Mouse (Mus musculus) megakaryocyte, embryonic 14.5 days (primary cell): ENCODE measurements around the gene Map7. TPM values are rescaled to one million over a fixed set of nuclear protein-coding genes. Genes with fewer than 3 reads are reported as not detected.

Source experiments
- H3K27me3 ChIP-seq: replicated peaks from 2 replicates; pipeline ENCODE3; 2012; ENCODE audit warnings: inconsistent platforms
- H3K36me3 ChIP-seq: replicated peaks from 2 replicates; pipeline ENCODE3; 2012; ENCODE audit warnings: low read length, inconsistent platforms, mixed read lengths
- H3K4me1 ChIP-seq: 2 replicates; pipeline ENCODE4 v1.6.1; 2012; ENCODE audit warnings: inconsistent platforms
- H3K4me3 ChIP-seq: replicated peaks from 2 replicates; pipeline ENCODE3; 2012; ENCODE audit warnings: moderate library complexity, mild to moderate bottlenecking, inconsistent platforms
- H3K9me3 ChIP-seq: 2 replicates; pipeline ENCODE4 v1.6.1; 2012; ENCODE audit warnings: inconsistent platforms
- FLI1 ChIP-seq: IDR thresholded peaks from 2 replicates; pipeline ENCODE4 v1.6.1; 2012; ENCODE audit warnings: low read length, inconsistent platforms, mixed read lengths
- GATA1 ChIP-seq: IDR thresholded peaks from 3 replicates; pipeline ENCODE4 v1.6.1; 2012; ENCODE audit warnings: mixed read lengths, low read length, inconsistent platforms, borderline replicate concordance
- polyA plus RNA-seq: library from polyadenylated mRNA; stranded (reverse); fragments of >175 nt; gene quantifications from 2 replicates; pipeline ENCODE4 v1.2.3, GENCODE M21; 2012; ENCODE audit warnings: low replicate concordance; ENCODE audit not compliant: insufficient read depth

Map7 gene
- polyA plus RNA-seq: 5.3 and 6.5 TPM in 2 replicates

DNA sequence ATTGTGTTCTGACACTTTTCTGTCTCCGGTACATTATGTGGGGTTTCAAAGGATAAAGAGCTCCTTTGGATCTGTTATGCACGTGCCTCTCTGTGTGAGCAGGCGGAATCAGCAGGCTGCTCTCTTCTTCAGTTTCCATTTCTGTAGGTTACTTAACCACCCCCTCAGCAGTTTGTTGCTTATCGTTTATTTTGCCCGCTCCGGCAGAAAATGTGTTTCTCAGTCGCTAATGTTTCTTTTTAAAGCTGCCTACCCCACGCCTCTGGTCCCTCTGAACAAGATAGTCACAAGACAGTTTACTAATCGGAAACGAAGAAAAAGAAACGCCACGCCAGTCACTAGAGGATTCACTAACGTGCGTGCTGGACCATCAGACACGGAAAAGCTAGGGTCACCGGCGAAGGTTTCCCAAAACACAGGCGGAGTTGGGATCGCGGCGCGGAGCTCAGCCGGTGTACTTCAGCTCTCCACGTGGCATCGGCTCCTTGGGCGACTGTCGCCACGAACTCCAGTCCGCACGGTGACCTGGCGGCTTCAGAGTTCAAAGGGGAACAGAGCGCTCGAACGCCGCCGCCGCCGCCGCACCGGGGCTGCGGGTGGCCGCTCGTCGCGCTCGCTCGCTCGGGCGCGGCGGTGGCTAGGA, at the start of gene Map7:
Gene Map7 (plus strand): TSS at position 342 of the 643 bp plus-strand sequence.
- no peak for TF ChIP-seq FLI1
- no peak for TF ChIP-seq GATA1
- H3K9me3 ChIP-seq: no peaks in the 10 kb centered on the region
- H3K36me3 ChIP-seq: peaks cover 6% of the 10 kb centered on the region
- H3K27me3 ChIP-seq: peaks cover 4% of the 10 kb centered on the region
- H3K4me3 ChIP-seq: peak within 1 kb of the TSS; percentile 99
- peaks cover 29% of the 10 kb centered on the region for H3K4me1 ChIP-seq

GRCm38 (mm10) chr10:20101456-20101855, 46.8 kb upstream of the Map7 start:
- TF ChIP-seq GATA1 (no peak), FLI1 (no peak)

DNA sequence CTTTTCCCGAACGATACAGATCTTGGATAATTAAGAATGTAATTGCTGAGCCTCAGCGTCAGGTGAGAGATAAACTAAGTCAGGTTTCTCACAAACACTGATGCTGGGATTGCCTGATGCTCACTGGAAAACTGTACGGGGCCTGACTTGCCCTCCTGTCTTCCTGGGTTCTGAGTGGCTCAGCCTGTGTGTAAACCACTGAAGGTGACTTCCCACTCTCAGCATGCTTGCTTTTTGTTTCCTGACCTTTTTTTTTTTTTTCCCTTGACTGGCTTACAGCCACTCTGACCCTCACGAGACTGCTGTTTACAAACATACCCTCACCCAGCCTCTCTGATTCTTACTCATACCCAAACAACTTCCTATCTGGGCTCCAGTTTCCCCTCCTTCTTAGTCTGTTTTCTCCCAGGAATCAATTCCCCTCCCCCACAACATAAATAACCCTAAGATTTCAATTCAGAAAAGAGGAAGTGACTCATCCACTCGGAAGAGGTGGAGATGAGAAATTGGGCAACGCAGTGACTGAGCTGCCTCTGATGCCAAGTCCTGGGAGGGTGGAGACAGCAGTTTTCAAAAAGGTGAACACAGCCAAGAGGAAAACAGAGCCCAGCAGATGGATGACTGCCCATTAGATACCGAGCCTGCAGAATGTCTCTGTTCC, 43.9 kb upstream of the Map7 start:
- Histone ChIP-seq H3K4me1 (peaks cover 29% of the 10 kb centered on the region), H3K36me3 (peaks cover 60% of the 10 kb centered on the region), H3K9me3 (no peaks in the 10 kb centered on the region), H3K4me3 (peak overlapping the region; percentile 68), H3K27me3 (no peaks in the 10 kb centered on the region)
- TF ChIP-seq GATA1 (no peak), FLI1 (no peak)

More at GRCm38 (mm10) chr10:20101456-20101855, 46.8 kb upstream of the Map7 start:
- no peaks in the 10 kb centered on the region for H3K27me3 ChIP-seq
- H3K4me1 ChIP-seq: peaks cover 29% of the 10 kb centered on the region
- peaks cover 46% of the 10 kb centered on the region for H3K36me3 ChIP-seq
- H3K9me3 ChIP-seq: no peaks in the 10 kb centered on the region
- H3K4me3 ChIP-seq: no peak overlapping the region

DNA sequence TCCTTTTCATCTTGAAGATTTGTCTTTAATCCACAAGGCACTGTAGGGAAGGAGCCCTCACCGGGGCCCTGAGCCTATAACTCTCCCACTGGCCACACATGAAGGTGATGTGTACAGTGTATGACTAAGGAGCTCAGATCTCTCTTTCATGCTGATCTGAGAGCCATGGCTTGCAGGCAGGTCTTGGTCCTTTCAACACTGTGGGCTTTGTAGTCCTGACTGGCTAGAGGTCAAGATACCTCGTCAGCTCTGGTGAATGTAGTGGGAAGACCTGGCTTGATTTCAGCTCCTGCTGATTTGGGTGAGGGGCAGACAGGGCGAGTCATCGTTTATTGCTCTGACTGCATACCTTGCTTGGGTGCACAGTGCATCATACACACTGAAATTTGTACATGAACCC, 42.7 kb upstream of the Map7 start:
- TF ChIP-seq GATA1 (no peak), FLI1 (no peak)
- Histone ChIP-seq H3K36me3 (peaks cover 55% of the 10 kb centered on the region), H3K4me3 (no peak overlapping the region), H3K9me3 (no peaks in the 10 kb centered on the region), H3K27me3 (no peaks in the 10 kb centered on the region), H3K4me1 (peaks cover 32% of the 10 kb centered on the region)

- H3K9me3 ChIP-seq: no peaks in the 10 kb centered on the region
- H3K27me3 ChIP-seq: no peaks in the 10 kb centered on the region
- H3K4me1 ChIP-seq: peaks cover 46% of the 10 kb centered on the region
- no peak overlapping the region for H3K4me3 ChIP-seq
- no peak for TF ChIP-seq GATA1
- no peak for TF ChIP-seq FLI1
- peaks cover 46% of the 10 kb centered on the region for H3K36me3 ChIP-seq
Observed at GRCm38 (mm10) chr10:20107031-20107430, 41.2 kb upstream of the Map7 start.

GRCm38 (mm10) chr10:20111508-20111907, 36.8 kb upstream of the Map7 start:
- no peaks in the 10 kb centered on the region for H3K9me3 ChIP-seq
- TF ChIP-seq GATA1 (no peak), FLI1 (no peak)
- H3K4me3 ChIP-seq: peak overlapping the region; percentile 11
- H3K27me3 ChIP-seq: no peaks in the 10 kb centered on the region
- peaks cover 67% of the 10 kb centered on the region for H3K36me3 ChIP-seq
- H3K4me1 ChIP-seq: peaks cover 27% of the 10 kb centered on the region

- H3K9me3 ChIP-seq: no peaks in the 10 kb centered on the region
- H3K4me3 ChIP-seq: no peak overlapping the region
- H3K27me3 ChIP-seq: no peaks in the 10 kb centered on the region
- peaks cover 66% of the 10 kb centered on the region for H3K36me3 ChIP-seq
- TF ChIP-seq FLI1 (no peak), GATA1 (no peak)
- H3K4me1 ChIP-seq: peaks cover 27% of the 10 kb centered on the region
Observed at GRCm38 (mm10) chr10:20112026-20112973, 36.0 kb upstream of the Map7 start.

- Histone ChIP-seq H3K9me3 (no peaks in the 10 kb centered on the region), H3K27me3 (no peaks in the 10 kb centered on the region), H3K4me1 (peaks cover 47% of the 10 kb centered on the region), H3K36me3 (peaks cover 68% of the 10 kb centered on the region), H3K4me3 (no peak overlapping the region)
- no peak for TF ChIP-seq GATA1
- no peak for TF ChIP-seq FLI1
Observed at GRCm38 (mm10) chr10:20119504-20120425, 28.5 kb upstream of the Map7 start.

GRCm38 (mm10) chr10:20121981-20122380, 26.3 kb upstream of the Map7 start:
- no peaks in the 10 kb centered on the region for H3K9me3 ChIP-seq
- H3K4me1 ChIP-seq: peaks cover 59% of the 10 kb centered on the region
- H3K36me3 ChIP-seq: peaks cover 72% of the 10 kb centered on the region
- H3K4me3 ChIP-seq: no peak overlapping the region
- no peak for TF ChIP-seq FLI1
- TF ChIP-seq GATA1: no peak
- no peaks in the 10 kb centered on the region for H3K27me3 ChIP-seq
